Mouse (Mus musculus): ENCODE results near the gene Hexb. TPM values are rescaled to one million over a fixed set of nuclear protein-coding genes. Genes with fewer than 3 reads are reported as not detected.

The Hexb gene
- polyA plus RNA-seq, 1 experiment, result 14.6 TPM

- Histone ChIP-seq H3K4me3 (ENCODE audit: insufficient read depth, low read depth, low read length) (no peak overlapping the region), H3K27ac (replicated peaks; ENCODE audit: low read depth, low read length) (no peak overlapping the region), H3K4me1 (ENCODE audit: control insufficient read depth, insufficient read depth, insufficient read length, low read length) (no peaks in the 10 kb centered on the region)
Observed at GRCm38 (mm10) chr13:97206046-97206445, 7.9 kb upstream of the Hexb start.

DNA sequence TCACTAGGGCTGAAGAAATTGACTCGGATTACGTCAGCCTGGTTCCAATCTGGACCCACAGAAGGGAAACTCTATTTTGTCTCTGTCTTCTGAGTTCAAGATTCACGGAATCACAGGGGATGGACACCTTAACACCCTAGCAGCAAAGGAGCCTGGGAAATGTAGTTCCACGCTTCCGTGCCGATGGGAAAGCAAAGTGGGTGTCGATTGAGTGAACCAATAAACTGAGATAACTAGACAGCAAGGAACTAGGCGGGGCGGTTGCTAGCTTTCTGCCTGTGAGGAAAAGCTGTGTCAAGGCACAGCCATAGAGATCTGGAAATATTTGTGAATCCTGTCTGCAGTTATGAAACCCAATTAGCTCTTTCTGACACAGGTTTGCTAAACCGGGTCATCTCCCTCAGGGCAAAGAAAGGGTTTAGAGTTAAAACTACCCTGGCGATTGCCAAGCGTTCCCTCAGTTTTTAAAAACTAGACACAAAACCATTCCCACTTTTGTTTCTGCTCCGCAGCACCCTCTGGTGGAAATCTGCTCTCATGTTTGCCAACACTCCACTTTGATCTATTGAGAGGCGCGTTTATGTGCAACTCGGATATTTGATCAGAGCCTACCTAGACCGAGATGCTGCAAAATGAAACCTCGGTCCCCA is 7.0 kb upstream of the Hexb start:
- H3K4me1 ChIP-seq (ENCODE audit: control insufficient read depth, insufficient read depth, insufficient read length, low read length), result no peaks in the 10 kb centered on the region
- peak overlapping the region; percentile 50 for H3K27ac ChIP-seq (replicated peaks; ENCODE audit: low read depth, low read length)
- H3K4me3 ChIP-seq (ENCODE audit: insufficient read depth, low read depth, low read length), result peak overlapping the region; percentile 60

- Histone ChIP-seq H3K4me3 (ENCODE audit: insufficient read depth, low read depth, low read length) (no peak overlapping the region), H3K4me1 (ENCODE audit: control insufficient read depth, insufficient read depth, insufficient read length, low read length) (no peaks in the 10 kb centered on the region), H3K27ac (replicated peaks; ENCODE audit: low read depth, low read length) (no peak overlapping the region)
Observed at GRCm38 (mm10) chr13:97201896-97202295, 3.7 kb upstream of the Hexb start.

- Histone ChIP-seq H3K4me1 (ENCODE audit: control insufficient read depth, insufficient read depth, insufficient read length, low read length) (no peaks in the 10 kb centered on the region), H3K4me3 (ENCODE audit: insufficient read depth, low read depth, low read length) (no peak overlapping the region), H3K27ac (replicated peaks; ENCODE audit: low read depth, low read length) (no peak overlapping the region)
Observed at GRCm38 (mm10) chr13:97201076-97201475, 2.9 kb upstream of the Hexb start.

GRCm38 (mm10) chr13:97199123-97199522 is 966 bp upstream of the Hexb start:
- Histone ChIP-seq H3K27ac (replicated peaks; ENCODE audit: low read depth, low read length) (no peak overlapping the region), H3K4me3 (ENCODE audit: insufficient read depth, low read depth, low read length) (no peak overlapping the region), H3K4me1 (ENCODE audit: control insufficient read depth, insufficient read depth, insufficient read length, low read length) (no peaks in the 10 kb centered on the region)

DNA sequence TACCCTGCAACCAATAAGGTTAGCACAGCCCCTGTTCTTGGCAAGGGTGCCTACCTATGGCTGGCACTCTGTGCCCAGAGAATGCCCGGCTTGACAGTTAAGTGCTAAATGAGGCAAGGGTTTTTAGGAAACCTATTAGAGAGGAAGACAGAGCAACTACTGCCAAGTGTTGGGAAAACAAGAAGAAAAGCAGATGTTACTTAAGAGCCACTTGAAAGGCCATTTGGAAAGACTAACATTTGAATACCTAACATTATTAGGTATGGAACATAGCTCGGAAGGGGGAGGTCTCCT is 1.3 kb downstream of the Hexb start:
- Histone ChIP-seq H3K27ac (replicated peaks; ENCODE audit: low read depth, low read length) (no peak overlapping the region), H3K4me3 (ENCODE audit: insufficient read depth, low read depth, low read length) (0 out of 2 replicates have a peak overlapping the region, but pooled peaks have one; percentile 82)

DNA sequence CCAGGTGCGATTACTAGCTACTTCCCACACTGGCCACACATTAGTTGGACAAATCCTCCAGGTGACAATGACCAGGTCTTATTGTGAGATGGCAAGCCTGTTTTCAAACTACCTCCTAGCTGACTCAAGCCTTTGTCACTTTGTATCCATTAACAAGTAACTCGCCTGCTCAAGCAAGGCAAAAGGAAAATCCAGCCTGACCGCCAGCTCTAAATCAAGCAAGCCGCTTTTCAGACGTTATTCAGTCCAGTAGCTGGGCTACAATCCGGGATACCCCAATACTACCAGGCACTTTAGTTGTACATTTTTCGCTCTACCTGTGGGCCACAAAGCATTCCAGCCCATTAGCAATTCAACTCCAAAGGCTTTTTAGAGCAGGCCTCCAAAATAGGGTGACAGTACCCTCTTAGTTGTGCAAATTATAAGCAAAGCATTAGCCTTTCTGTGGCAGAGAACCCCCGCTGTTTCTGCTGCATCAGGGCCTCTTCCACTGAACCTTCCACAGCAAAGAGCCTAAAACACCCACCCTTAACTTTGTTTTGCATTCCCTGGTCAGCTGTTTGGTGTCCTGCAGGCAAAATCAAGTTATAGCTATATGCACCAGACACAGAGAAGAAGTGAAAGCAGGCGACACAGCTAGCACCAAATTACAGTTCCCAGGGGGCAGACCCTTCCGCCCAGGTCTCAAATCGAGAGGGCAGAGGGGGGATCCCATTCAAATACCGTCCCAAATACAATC is 1.8 kb downstream of the Hexb start:
- Histone ChIP-seq H3K4me1 (ENCODE audit: control insufficient read depth, insufficient read depth, insufficient read length, low read length) (no peaks in the 10 kb centered on the region), H3K4me3 (ENCODE audit: insufficient read depth, low read depth, low read length) (no peak overlapping the region), H3K27ac (replicated peaks; ENCODE audit: low read depth, low read length) (no peak overlapping the region)

More for the DNA sequence above, 1.3 kb downstream of the Hexb start:
- no peaks in the 10 kb centered on the region for H3K4me1 ChIP-seq (ENCODE audit: control insufficient read depth, insufficient read depth, insufficient read length, low read length)

GRCm38 (mm10) chr13:97193420-97193819 is 4.7 kb downstream of the Hexb start:
- H3K4me1 ChIP-seq (ENCODE audit: control insufficient read depth, insufficient read depth, insufficient read length, low read length), result no peaks in the 10 kb centered on the region
- H3K4me3 ChIP-seq (ENCODE audit: insufficient read depth, low read depth, low read length), result no peak overlapping the region
- no peak overlapping the region for H3K27ac ChIP-seq (replicated peaks; ENCODE audit: low read depth, low read length)

DNA sequence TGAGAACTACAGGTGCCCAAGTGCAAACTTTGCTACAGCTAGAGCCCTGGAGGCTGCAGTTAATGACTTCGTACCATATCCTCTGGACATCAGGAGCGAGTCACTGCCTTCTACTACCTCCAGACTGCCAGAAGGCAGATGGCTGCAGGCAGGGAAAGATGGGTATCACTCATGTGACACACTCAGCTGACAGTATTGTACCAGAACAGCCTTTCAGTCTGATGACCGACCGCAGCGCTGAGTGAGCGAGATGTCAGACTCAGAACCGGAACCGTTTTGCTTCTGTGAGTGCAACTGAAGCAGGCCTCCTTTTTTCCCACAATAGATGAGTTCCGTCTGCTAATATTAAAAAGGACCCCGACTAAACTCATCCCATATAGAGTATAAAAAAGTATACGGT is 5.5 kb downstream of the Hexb start:
- no peak overlapping the region for H3K27ac ChIP-seq (replicated peaks; ENCODE audit: low read depth, low read length)
- H3K4me1 ChIP-seq (ENCODE audit: control insufficient read depth, insufficient read depth, insufficient read length, low read length), result no peaks in the 10 kb centered on the region
- no peak overlapping the region for H3K4me3 ChIP-seq (ENCODE audit: insufficient read depth, low read depth, low read length)

DNA sequence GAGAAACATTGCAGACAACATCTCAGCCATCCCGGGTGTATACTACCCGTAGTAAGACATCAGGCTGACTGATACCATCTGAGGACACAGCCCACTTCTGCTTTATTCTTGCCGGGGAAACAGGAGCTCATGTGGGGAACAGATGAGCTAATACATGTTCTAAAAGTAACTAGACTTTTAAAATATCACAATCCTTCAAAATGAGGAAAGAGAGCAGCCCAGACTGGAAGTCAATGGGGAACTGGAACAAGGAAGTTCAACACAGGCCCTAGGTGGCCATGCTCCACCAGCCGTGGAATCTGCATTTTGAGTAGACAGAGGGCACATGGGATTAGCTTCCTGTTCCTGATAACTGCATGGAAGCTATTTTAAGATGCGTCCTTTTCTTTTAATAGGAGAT is 10.5 kb downstream of the Hexb start:
- H3K4me1 ChIP-seq (ENCODE audit: control insufficient read depth, insufficient read depth, insufficient read length, low read length), result no peaks in the 10 kb centered on the region
- H3K4me3 ChIP-seq (ENCODE audit: insufficient read depth, low read depth, low read length), result no peak overlapping the region

DNA sequence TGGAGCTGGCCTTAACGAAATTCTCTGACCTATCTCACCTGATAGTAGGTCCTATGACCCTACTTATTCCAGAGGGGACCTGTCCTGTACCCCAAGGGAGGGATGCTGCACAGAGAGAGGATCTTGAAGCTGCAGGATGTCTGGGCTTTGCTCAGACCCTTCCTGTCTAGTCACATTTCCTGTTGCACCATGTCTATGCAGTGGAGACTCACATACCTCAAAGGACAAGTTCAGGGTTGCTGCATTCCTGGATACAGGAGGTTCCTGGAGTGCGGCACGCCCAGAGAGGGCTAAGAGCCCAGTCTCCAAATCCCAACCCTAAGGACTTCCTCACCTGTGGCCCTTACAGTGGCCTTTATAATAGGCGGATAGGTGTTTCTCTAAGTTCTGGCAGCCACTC is 11.8 kb downstream of the Hexb start:
- no peak overlapping the region for H3K27ac ChIP-seq (replicated peaks; ENCODE audit: low read depth, low read length)
- H3K4me1 ChIP-seq (ENCODE audit: control insufficient read depth, insufficient read depth, insufficient read length, low read length), result no peaks in the 10 kb centered on the region
- no peak overlapping the region for H3K4me3 ChIP-seq (ENCODE audit: insufficient read depth, low read depth, low read length)

More for the DNA sequence above, 10.5 kb downstream of the Hexb start:
- H3K27ac ChIP-seq (replicated peaks; ENCODE audit: low read depth, low read length), result no peak overlapping the region

DNA sequence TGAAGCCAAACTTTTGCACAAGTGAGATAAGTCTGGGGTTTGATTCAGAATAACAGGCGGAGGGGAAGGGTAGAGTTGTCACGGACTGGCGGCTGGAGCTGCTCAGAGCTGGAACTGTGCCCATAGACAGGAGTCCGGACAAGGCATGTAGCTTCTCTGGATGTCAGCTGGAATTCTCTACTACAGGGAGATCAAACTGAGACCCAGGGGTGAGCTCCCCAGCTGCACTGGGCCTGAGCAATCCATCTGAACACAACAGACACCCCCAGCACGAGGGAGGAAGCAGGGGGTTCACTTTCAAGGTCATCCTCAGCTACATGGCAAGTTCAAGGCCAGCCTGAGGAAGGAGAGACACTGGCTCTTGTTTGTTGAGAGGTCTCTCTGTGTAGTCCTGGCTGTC is 13.5 kb downstream of the Hexb start:
- H3K4me1 ChIP-seq (ENCODE audit: control insufficient read depth, insufficient read depth, insufficient read length, low read length), result no peaks in the 10 kb centered on the region
- H3K27ac ChIP-seq (replicated peaks; ENCODE audit: low read depth, low read length), result no peak overlapping the region
- H3K4me3 ChIP-seq (ENCODE audit: insufficient read depth, low read depth, low read length), result no peak overlapping the region

DNA sequence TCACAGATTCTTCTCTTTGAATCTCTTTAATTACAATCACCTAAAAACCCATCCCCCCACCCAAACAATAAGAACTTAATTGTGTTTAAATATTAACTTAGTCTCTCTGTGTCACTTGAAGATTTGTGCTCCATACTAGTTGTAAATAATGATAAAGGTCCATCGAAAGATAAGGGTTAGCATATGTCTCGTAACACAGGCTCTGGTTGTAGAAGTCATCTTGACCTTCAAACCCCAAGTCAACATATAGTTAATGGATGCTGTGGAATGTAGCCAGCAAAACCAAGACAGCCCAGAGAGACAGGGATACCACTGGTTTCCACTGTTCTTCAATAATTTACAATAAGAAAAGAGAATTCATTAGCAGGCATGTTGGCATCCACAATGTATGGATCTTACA is 14.0 kb downstream of the Hexb start:
- H3K4me3 ChIP-seq (ENCODE audit: insufficient read depth, low read depth, low read length), result no peak overlapping the region
- H3K27ac ChIP-seq (replicated peaks; ENCODE audit: low read depth, low read length), result no peak overlapping the region
- H3K4me1 ChIP-seq (ENCODE audit: control insufficient read depth, insufficient read depth, insufficient read length, low read length), result no peaks in the 10 kb centered on the region

DNA sequence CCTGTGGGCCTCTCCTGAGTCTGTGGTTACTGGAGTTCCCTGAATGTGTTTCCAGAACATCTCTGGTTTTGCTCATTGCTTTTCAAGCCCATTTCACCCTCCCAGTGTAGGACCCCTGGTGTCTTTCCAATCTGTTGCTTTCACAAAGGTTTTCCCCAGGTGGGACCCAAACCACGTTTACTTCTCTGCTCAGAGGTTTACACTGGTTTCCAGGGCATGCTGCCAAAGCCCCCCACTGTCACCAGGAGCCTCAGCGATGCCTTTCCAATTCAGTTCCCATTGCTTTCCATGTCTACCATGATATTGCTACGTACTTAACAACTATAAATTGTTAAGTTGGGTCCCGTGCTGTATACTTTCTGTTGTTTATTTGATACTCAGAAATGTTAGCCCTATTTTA is 15.3 kb downstream of the Hexb start:
- Histone ChIP-seq H3K4me3 (ENCODE audit: insufficient read depth, low read depth, low read length) (no peak overlapping the region), H3K4me1 (ENCODE audit: control insufficient read depth, insufficient read depth, insufficient read length, low read length) (no peaks in the 10 kb centered on the region), H3K27ac (replicated peaks; ENCODE audit: low read depth, low read length) (no peak overlapping the region)

- Histone ChIP-seq H3K4me3 (ENCODE audit: insufficient read depth, low read depth, low read length) (no peak overlapping the region), H3K4me1 (ENCODE audit: control insufficient read depth, insufficient read depth, insufficient read length, low read length) (no peaks in the 10 kb centered on the region), H3K27ac (replicated peaks; ENCODE audit: low read depth, low read length) (no peak overlapping the region)
Observed at GRCm38 (mm10) chr13:97180113-97180828, 17.9 kb downstream of the Hexb start.

GRCm38 (mm10) chr13:97178943-97179342 is 19.2 kb downstream of the Hexb start:
- Histone ChIP-seq H3K4me1 (ENCODE audit: control insufficient read depth, insufficient read depth, insufficient read length, low read length) (no peaks in the 10 kb centered on the region), H3K27ac (replicated peaks; ENCODE audit: low read depth, low read length) (no peak overlapping the region), H3K4me3 (ENCODE audit: insufficient read depth, low read depth, low read length) (no peak overlapping the region)
